Mouse (Mus musculus) neural tube, embryonic 12.5 days (tissue): Measurements from ENCODE around the gene Zfp692. TPM values are rescaled to one million over a fixed set of nuclear protein-coding genes. Genes with fewer than 3 reads are reported as not detected.

Experiments used
- polyA plus RNA-seq: library from polyadenylated mRNA; unstranded; fragments of >200 nt; fragmentation: Nextera tagmentation; extraction: Ambion mirVana; gene quantifications from 2 replicates; pipeline ENCODE4 v1.2.1, GENCODE M21; 2016

Zfp692 gene
- polyA plus RNA-seq, 1 experiment from 2014 or later: 30.8 TPM

Other genes starting within 250 kb of the Zfp692 start
- not detected in 2 replicates for gene Gm12248, start 213.9 kb upstream of the Zfp692 start, polyA plus RNA-seq
- gene Cnot8, start 202.9 kb upstream of the Zfp692 start, polyA plus RNA-seq: 109 and 116 TPM in 2 replicates
- 19.1 and 22.3 TPM in 2 replicates for gene Gemin5, start 138.5 kb upstream of the Zfp692 start, polyA plus RNA-seq
- 111 and 115 TPM in 2 replicates for gene Mrpl22, start 135.4 kb upstream of the Zfp692 start, polyA plus RNA-seq
- gene Igtp, start 107.5 kb upstream of the Zfp692 start, polyA plus RNA-seq: 2.0 TPM in 2 replicates
- gene Irgm2, start 107.5 kb upstream of the Zfp692 start, polyA plus RNA-seq: 0.50 and 0.85 TPM in 2 replicates
- gene 4930438A08Rik, start 32.3 kb upstream of the Zfp692 start, polyA plus RNA-seq: 0.15 TPM in 1 of 2 replicates, not detected in the other
- 32.0 and 32.2 TPM in 2 replicates for gene Zfp672, start 23.3 kb downstream of the Zfp692 start, polyA plus RNA-seq
- gene Sh3bp5l, start 23.7 kb downstream of the Zfp692 start, polyA plus RNA-seq: 51.5 and 52.8 TPM in 2 replicates
- not detected in 2 replicates for gene Lypd8, start 72.0 kb downstream of the Zfp692 start, polyA plus RNA-seq
- not detected in 2 replicates for gene 1810065E05Rik, start 114.0 kb downstream of the Zfp692 start, polyA plus RNA-seq
- not detected in 2 replicates for gene Gm12253, start 125.5 kb downstream of the Zfp692 start, polyA plus RNA-seq
- gene Lypd9, start 145.9 kb downstream of the Zfp692 start, polyA plus RNA-seq: not detected in 2 replicates
- not detected in 2 replicates for gene Olfr30, start 155.2 kb downstream of the Zfp692 start, polyA plus RNA-seq
- gene Olfr332, start 185.5 kb downstream of the Zfp692 start, polyA plus RNA-seq: not detected in 2 replicates
- gene Olfr331, start 195.5 kb downstream of the Zfp692 start, polyA plus RNA-seq: not detected in 2 replicates
- not detected in 2 replicates for gene Olfr330, start 227.8 kb downstream of the Zfp692 start, polyA plus RNA-seq
- gene Olfr329-ps, start 239.4 kb downstream of the Zfp692 start, polyA plus RNA-seq: not detected in 2 replicates
- gene Olfr328, start 248.6 kb downstream of the Zfp692 start, polyA plus RNA-seq: 0.09 TPM in 1 of 2 replicates, not detected in the other